Mouse (Mus musculus) layer of hippocampus, adult 18-20 months (tissue): ENCODE measurements around the gene Sox5. TPM values are rescaled to one million over a fixed set of nuclear protein-coding genes. Genes with fewer than 3 reads are reported as not detected.
A peak's percentile ranks its signal among the peaks of the same experiment; 100 is the strongest.

ENCODE experiments used
- DNase-seq, 2 experiments: peaks; one replicate each; pipeline ENCODE4 v3.0.0; 2022; ENCODE audit warnings: low spot score in 2 of 2
- total RNA-seq, 2 experiments: library from RNA; stranded (reverse); gene quantifications; 2 replicates each; pipeline ENCODE4 v1.2.3; 2021

Gene Sox5
- total RNA-seq, 2 experiments from 2014 or later: 31.3 to 37.0 TPM

DNA sequence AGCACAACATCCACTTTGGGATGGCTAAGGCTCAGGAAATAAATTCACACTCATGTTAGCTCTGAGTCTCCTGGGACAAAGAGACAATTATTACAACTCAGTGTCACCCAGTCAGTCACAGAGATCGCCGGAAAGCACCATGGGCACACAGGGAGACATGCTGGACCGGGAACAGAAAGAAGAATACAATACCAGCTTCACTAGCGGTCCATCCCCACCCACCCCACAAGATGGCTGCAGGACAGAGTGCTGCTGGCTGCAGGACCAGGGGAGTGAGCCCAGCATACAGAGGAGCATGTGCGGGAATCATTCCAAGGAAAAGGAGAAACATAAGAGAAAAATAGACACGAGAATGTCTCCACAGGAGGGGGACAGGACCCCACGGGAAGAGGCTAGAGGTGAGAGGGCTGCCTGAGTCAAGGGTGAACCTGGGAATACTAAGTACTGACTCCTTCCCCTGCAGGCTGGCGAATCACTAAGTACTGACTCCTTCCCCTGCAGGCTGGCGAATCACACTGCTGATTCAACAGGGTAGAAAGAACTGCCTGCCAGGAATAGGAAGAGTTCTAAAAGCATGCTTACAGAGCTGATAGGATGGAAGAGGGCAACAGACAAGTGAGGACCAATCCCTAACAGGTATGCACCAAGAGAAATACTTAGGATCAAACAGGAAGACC lies 813.9 kb downstream of the Sox5 start:
- DNase-seq: no peak

DNA sequence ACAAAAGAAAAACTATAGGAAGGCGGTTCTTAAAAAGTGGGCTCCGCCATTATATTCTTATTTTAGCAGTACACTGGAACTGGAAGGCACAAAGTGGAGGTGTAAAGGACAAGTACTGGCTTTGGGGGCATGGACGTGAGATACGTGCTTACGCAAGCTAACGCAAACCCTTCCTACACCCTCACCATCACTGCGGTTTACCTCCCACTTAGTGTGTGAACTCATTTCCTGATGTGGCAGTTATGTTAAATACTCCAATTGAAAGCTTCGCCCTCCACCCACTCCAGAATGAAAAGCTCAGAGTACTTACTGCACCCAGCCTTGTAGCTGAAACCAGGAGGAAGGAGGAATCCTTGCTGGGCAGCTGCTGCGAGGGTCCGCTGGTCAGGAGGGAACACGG lies 821.3 kb downstream of the Sox5 start:
- no peak for DNase-seq

DNA sequence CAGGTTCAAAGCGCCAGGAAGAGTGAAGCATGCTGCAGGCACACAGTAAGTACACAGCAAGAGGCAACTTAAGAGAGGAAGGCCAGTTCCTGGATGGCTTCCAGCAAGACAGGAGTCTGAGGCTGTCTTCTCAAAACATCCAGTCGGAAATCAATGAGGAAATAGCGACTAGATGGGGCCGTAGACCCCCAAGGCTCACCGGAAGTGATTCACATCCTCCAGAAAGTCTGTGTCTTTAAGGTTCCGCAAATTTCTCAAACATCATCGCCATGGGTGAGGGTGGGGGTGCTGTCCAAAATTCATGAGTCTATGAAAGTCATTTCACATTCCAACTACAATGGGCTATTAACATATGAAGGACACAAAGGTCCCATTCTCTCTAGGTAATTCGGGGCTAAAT lies 821.7 kb downstream of the Sox5 start:
- DNase-seq: no peak

DNA sequence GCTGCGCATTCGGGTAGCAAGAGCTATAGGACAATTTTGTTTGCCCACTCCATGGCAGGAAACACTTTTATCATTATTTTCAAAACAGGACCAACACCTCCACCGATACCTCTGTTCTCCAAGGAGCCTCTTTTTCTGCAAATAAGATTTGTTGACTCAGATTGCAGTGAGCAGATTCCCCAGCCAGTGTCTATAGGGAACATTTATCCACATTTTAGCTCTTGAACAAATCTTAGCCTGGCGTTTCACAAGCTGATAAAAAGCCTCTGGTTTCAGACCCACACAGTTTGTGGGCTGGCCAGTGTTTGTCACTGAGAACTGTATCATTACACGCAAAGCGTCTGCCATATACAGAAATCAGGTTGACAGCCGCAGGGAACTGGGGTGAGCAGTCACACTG lies 823.4 kb downstream of the Sox5 start:
- DNase-seq: no peak

DNA sequence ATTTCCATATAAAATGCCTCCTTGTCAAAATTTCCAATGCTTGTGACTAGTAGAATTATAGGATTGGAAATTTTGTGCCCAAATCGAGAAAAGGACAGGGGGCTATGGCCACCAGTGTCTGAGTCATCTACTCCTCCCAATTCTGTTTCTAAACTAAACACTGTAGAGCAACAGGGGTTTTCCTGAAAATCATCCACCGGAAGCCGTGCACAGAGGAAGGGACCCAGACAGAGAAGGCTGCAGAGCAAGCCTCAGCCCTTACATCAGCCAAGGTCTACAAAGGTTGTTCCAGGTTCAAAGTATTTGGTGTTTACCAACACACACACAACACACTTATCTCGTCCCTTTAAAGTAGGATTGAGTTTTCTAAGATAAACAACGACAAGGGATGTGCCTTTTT lies 824.7 kb downstream of the Sox5 start:
- no peak for DNase-seq

DNA sequence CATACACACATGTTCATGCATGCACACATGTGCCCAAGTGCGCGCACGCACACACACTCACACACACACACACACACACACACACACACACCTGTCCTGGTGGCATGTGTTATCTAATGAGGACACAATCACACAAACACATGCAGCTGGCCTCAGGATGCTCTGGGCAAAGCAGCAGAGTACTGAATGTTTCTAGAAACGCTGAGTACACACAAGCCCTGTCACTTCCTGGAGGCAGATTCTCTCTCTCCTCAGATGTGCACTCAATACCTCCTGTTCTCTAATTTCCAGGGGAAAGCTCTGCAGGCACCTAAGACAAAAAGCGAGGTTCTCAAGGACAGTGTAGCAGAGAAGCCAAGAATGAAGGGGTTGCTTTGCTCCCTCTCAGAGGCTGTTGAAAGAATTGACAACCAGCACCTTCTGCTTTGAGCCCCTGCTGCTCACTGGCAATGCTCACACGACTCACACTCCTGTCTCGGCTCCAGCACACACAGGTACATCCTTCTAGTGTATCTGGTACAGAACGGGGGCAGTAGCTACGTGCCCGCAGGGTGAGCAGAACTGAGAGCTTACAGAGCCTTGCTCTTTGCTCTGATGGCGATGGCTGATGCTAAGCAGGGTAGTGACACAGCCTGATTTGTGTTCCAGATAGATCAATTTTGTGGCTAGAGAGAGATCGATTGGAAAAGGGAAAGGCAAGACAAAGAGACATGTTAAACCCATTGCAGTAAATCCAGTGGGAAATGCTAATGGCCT lies 833.0 kb downstream of the Sox5 start:
- no peak for DNase-seq

DNA sequence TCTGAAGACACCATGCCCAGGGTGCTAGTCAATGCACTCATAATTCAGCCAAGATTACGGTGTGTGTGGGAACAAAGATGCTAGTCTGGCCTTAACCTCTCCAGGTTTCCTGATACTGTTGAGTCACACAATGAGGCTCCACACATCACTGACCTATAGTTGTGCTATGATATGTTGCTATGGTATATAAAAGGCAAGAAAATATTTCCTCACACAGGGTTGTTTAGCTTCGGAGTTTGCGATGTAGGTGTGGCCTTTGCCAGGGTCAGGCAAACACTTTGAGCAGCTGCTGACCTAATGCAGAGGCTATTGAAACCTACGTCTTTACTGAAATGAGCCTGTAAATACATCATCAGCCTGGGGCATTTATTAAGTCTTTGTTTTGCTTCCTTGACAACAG lies 833.7 kb downstream of the Sox5 start:
- DNase-seq: no peak

DNA sequence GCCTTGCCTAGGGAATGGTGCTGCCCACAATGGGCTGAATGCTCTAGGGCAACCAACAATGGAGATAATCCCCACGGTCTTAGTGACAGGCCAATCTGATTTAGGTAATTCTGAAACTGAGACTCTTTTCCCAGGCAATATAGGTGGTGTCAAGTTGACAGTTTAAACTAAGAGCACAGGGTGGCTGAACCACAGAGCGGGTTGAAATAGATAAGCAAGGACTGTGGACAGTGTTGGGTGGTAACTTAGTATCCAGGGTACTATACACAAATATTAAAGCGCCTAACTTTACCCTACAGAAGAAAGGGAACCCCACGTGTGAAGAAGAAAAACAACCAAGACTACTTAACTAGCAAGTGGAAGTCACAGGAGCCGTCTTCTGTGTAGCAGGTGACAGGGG lies 838.7 kb downstream of the Sox5 start:
- no peak for DNase-seq

DNA sequence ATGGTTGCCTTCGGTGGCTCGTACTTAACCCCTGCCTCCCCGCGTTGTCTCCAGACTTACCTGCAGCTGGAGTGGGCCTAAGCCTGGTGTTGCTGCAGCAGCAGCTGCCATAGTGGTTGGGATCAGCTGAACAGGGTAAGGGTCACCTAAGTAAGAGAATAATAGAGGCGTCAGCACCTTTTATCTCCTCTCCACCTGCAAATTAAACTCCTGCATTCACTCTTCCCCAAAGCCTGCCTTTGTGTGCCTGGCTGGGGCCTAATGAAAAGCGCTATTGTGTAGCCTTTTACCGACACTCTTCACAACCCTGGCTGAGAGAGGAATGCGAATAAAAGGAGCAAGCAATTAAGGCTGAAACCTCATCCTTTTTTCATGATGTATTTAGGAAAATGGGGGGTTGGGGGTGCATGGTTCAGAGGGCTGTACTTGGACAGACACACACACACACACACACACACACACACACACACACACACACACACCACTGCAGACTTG lies 840.4 kb downstream of the Sox5 start:
- DNase-seq: no peak

DNA sequence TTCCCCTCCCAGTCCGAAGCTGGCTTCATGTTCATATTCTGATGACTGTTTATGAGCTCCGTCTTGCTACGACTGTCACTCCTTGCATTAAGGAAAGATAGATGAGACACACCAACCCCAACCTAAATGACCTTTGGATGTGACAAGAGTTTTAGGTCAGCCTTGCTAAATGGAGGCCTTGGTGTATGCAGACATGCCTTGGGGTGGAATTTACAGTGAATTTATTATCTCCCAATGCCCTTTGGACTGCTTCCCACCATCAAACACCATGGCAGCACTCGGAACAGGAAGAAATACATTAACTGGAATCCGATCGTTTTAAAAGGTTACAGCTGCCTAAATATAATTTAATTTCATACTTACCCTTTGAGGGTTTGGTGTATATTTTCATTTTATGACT lies 858.6 kb downstream of the Sox5 start:
- no peak for DNase-seq

DNA sequence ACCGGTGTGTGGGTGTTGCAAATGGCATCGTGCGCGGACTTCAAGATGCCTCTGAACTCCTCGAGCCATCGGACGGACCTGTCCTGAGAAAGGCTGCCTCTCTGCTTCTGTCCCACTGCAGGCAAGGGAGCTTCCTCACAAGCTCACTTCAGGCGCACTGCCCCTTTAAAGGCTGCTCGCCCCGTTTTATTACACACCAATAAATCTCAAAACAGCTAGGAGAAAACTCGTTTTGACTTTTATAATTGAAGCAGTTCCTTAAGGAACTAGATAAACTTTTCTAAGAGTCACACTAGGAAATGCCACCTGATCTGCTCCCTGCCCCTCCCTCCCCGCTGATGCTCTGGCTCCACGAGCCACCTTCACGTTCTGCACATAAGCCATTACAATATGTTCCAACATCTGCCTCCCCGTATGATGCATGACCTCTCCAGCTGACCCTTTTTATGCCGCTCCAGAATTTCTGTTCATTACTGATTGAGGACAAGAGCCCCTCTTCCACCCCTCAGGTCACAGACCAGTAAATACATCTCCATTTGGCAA lies 863.3 kb downstream of the Sox5 start:
- DNase-seq: no peak

DNA sequence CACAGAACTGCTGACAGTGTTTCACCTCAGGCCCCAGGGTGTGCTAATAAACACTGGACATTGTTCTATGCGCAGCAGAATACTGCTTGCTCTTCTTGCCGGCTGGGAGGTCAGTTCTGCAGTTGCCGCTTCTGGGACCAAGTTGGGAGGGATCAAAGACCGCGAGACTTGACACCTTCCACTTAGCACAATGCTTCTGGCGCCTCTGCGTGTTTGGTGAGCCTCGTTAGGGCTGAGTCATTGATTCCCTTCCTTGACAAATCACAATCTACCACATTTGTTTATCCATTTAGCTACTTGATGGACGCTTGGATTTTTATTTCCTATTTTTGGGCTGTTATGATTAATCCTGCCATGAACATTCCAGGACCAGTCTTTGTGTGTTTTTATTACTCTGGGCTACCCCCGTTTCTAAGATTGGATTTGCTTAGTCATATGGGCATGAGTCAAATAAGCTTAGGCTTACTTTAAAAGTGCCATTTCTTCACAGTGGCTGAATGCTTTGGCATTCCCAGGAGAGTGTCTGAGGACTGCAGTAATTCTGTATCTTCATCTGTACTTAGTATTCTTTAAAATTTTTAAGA lies 865.5 kb downstream of the Sox5 start:
- DNase-seq: no peak

DNA sequence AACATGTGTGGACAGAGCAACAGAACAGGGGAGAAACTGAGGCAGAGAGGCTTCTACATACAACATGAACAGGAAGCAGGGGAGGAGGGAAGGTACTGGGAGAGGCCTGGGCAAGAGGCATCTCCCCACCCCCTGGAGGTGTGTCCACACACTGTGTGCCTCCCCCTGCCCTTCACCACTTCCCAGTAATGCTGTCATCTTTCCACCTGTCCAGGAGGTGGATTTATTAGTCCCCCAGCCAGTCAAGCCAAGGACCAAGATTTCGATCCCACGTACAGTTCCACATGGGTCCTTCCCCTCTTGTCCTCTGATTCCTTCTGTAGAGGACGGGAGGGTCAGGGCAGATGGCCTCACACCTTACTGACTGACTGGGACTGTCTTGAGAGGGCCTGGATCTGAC lies 866.1 kb downstream of the Sox5 start:
- no peak for DNase-seq

DNA sequence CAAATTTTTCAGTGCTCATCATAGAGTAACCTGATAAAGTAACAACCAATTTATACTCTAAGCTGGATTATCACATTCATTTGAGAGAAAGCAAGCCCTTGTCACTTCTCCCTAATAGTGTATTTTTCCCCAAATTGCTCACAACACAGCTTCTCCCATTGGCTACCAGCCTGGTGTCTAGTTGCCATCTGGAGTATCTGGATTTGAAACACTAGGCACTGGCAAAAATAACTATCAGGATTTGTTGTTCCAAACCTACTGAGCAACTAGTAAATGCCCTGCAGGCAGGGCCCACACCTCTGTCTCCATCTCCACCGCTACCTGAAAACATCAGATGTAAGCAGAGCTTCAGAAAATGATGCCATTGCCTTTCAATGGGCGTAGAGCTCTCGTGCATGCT lies 869.5 kb downstream of the Sox5 start:
- peak; percentile 30 to 72 for DNase-seq

DNA sequence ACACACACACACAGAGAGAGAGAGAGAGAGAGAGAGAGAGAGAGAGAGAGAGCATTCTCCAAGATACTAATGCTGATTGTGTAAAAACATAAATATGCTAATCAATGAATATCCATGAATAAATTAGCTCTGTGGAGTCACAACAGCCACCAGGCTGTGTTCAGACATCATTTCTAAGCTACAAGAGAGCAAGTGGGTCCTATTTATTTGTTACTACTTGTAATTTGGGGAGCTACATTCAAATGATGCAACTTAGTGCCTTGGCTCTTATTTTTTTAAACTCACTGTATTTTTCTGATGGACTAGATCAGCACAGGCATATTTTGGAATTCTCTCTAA lies 877.1 kb downstream of the Sox5 start:
- no peak for DNase-seq

DNA sequence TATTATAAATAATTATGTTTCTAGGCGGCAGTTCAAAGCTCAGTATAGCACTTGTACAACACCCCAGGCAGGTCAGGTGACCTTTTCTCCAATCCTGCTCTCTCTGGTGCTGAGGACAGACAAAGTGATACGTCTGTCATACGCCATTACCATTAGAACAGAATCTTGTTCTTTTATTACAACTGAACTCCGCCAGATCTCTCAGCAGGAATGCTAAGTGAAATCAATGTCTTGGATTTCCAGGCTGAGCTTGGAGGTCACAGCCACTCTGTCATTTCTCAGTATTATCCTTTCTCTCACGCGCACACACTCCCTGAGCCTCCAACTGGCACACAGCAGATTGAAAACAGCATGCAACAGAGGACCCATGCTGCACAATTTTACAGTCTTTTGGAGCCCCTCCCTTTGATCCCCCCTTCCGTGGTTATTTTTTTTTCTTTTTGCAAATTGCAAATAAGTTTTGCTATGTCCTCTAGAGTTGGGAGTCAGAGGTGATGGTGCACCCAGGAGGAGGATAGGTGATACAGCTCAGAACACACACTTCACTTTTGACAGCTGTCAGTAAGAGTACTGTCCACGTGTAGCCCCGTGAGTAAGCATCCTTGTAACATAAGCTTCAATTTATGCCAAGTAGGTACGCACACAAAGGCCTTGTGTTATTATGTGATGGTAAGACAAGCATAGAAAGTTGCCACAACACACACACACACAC lies 877.6 kb downstream of the Sox5 start:
- DNase-seq: no peak

DNA sequence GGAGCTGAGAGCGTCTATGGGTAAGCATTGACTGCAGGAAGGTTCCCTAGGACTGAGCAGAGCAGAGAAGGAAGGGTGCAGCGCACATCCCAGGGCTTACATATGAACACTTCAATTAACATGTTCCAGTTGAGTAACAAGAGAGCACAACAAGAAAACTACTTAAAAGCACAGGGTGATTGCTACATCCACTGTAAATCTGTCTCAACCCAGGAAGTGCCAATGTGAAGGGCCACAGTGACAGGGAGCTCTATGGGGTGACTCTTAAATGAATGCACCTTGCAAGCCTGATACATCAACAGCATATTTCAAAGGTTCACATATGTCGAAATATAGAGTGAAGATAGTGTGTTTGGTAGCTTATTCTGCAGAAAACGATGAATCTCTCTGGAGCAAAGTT lies 880.9 kb downstream of the Sox5 start:
- DNase-seq: no peak

DNA sequence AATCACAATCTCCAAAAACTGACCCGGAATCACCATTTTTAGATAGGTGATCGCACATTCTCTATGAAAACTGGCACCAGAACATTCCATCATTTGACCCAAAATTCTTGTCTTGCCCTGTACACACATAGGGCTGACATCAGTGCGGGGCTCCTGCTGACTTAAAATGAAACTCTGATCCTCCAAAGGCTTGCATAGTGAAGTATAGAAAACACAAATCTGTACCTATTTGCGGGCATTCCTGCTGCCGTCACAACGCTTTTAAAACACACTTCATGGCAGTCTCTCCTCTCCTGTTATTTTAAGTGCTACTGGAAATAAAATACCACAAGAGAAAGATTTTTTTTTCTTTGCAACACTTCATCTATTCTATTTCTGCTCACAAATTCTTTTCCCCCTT lies 886.7 kb downstream of the Sox5 start:
- DNase-seq: no peak

DNA sequence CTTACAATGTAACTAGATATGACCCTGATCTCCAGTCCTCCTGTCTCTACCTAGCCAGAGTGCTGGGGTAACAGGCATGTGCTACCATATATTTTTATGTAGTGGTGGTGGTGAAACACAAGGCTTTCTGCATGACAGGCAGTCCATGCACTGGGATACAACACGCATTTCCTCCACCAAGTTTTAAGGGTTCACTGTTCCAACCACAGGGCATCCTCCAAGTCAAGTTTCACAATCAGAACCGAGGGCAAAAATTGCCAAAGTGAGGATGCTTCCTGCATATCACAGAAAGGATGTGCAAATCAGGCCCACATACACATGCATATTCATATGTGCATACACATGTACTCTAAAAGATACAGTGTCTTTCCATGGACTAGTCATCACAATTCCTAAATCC lies 888.9 kb downstream of the Sox5 start:
- no peak for DNase-seq

DNA sequence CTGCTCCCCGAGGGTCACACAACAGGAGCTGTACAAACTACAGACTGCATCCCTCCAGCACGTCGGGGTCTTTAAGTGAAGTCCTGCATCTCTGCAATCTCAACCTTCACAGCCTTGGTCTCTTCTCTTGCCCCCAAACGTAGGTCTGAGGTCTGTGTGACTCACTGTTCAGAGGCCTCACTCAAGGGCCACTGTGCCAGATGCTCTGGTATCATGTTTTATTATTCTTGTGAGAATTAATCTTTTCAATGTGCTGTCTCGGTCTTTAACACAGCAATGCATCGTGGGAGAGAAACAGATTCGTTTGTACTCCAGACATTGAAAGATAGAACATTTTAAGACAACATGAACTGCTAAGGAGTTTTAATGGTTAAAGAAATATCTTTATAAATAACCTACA lies 893.2 kb downstream of the Sox5 start:
- no peak for DNase-seq

DNA sequence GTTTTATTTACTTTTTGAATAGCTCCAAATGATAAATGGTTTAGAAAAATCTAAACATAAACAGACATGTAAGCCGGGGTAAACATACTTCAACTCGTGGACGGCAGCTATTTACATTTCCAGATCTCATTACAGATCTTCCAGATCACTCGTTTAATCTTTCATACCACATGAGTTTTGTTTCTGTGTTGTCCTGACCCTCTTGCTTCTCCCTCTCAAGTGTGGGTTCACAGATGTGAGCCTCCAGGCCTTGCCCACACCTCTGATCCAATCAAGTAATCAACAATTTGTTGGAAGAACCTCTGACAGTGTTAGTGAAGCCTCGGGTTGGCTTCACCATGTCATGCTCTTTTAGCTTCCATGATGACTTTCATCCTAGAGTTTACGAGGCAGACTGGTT lies 903.3 kb downstream of the Sox5 start:
- DNase-seq: no peak

DNA sequence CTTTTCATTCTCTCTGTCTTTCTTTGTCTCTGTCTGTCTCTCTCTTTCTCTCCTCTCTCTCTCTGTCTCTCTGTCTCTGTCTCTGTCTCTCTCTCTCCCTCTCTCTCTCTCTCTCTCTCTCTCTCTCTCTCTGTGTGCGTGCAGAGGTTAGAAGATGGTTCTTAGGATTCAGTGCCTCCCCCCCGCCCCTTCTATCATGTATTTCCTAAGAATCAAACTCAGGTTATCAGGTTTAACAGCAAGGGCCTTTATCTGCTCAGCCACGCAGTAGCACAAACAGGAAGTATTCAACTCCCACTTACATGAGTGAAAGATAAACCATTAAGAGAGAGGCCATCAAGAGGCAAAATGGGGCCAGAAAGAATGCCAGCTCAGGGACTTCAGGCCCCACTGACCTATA lies 913.0 kb downstream of the Sox5 start:
- DNase-seq: no peak
